Mouse (Mus musculus): ENCODE measurements around the gene Tmem8.

GRCm38 (mm10) chr17:26111024-26111423 is 2.1 kb upstream of the Tmem8 start:
- TF ChIP-seq GATA1 (IDR thresholded peaks at IDR 0.05; ENCODE audit: borderline replicate concordance, low read length) (no peak), FLI1 (IDR thresholded peaks at IDR 0.05; ENCODE audit: low read length) (no peak)
